Mouse (Mus musculus): Measurements from ENCODE around the gene Rem2.
A peak's percentile ranks its signal among the peaks of the same experiment; 100 is the strongest.

DNA sequence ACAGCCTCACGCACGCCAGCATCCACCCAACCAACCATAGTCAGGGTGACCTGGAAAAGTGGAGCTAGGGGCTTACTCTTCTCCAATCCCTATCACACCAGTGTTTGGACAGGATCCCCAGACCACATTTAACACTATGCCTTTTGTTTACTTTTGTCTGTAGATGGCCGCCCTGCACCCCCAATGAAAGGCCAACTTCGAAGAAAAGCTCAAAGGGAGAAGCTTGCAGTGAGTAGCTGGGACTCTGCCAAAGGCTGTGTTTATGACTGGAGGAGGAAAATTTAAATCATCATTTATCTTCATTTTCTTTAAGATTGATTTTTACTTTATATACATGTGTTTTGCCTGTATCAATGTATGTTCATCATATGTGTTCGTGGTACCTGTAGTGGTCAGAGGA, 47.5 kb upstream of the Rem2 start:
- TF ChIP-seq ZNF384 (IDR thresholded peaks at IDR 0.05; ENCODE audit: low read depth, low read length) (no peak), CTCF (IDR thresholded peaks at IDR 0.05 in 2 of 3, conservative IDR thresholded peaks at IDR 0.05 in 1 of 3; ENCODE audit: control insufficient read depth in 1 of 3, insufficient read depth in 1 of 3, low read depth in 2 of 3, low read length in 3 of 3, poor library complexity in 1 of 3, severe bottlenecking in 1 of 3) (no peak), SIN3A (IDR thresholded peaks at IDR 0.05; ENCODE audit: low read length) (no peak), POLR2AphosphoS2 (IDR thresholded peaks at IDR 0.05; ENCODE audit: low read length) (no peak), GATA1 (IDR thresholded peaks at IDR 0.05; ENCODE audit: low read depth, low read length) (no peak), ZC3H11A (IDR thresholded peaks at IDR 0.05; ENCODE audit: low read depth, low read length) (no peak), POLR2A (IDR thresholded peaks at IDR 0.05; ENCODE audit: control insufficient read depth in 1 of 2, insufficient read depth in 1 of 2, low read depth in 1 of 2, low read length in 2 of 2, poor library complexity in 1 of 2) (peak in 1 of 2 experiments; percentile 36; a peak in 1 of 4 replicates), MXI1 (IDR thresholded peaks at IDR 0.05; ENCODE audit: low read depth, low read length) (no peak), HCFC1 (IDR thresholded peaks at IDR 0.05; ENCODE audit: low read depth, low read length) (no peak), TBP (IDR thresholded peaks at IDR 0.05; ENCODE audit: low read depth, low read length) (no peak), E2F4 (IDR thresholded peaks at IDR 0.05; ENCODE audit: borderline replicate concordance, low read depth, low read length) (no peak), ZMIZ1 (IDR thresholded peaks at IDR 0.05; ENCODE audit: low read depth, low read length) (no peak), ETS1 (IDR thresholded peaks at IDR 0.05; ENCODE audit: low read depth, low read length) (no peak)

All from MEL (cell line).